Mouse (Mus musculus): Measurements from ENCODE around the gene Ddb1.
A peak's percentile ranks its signal among the peaks of the same experiment; 100 is the strongest.

Ddb1 gene

DNA sequence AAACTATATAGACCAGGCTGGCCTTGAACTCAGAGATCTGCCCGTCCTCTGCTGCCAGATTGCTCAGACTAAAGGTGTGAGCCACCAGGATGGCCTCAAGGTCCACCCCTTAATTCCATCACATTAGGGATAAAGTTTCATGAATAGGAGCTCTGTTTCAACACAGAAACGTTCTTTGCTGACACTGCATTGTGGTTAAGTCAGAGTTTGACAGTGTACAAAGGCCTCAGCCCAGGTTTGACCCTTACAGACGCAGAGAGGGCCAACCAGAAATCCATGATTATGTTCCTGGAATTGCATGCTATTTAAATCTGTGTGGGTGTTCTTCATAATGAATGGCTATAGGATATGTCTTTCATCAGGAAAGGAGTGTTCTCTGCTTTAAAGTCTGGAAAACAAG lies 14.8 kb upstream of the Ddb1 start:
- no peak for DNase-seq (ENCODE audit: low read depth, low spot score)

DNA sequence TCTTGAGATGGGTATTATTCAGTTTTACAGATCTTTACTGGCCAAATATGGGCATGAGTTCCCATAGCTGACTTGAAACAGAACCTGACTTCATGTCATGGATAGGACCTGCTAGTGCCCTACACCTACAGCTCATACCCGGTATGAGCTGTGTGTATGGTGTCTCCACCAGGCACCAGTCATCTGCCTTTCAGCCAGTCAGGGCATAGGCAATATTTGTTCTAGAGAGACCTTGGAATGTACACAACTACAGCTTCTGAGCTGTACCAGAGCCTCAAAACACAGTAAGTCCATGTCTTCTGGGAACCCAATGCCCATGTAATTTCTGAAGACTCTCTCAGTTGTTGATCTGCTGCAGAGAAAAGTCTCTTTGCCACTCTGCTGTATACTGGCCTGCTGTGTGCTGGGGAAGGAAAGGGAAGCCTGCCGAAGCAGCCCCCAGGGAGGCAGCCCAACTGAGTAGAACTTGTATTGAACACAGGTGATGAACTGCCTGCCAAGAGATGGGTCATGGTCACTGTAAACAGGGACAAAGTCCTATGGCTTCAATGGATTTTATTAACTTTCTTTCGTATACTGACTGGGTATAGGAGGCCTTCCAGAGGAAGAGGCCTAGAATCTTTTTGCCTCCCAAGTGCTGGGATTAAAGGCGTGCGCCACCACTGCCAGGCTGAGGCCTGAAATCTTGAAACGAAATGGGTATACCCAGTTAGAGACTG lies 13.3 kb upstream of the Ddb1 start:
- DNase-seq (ENCODE audit: low read depth, low spot score): no peak

DNA sequence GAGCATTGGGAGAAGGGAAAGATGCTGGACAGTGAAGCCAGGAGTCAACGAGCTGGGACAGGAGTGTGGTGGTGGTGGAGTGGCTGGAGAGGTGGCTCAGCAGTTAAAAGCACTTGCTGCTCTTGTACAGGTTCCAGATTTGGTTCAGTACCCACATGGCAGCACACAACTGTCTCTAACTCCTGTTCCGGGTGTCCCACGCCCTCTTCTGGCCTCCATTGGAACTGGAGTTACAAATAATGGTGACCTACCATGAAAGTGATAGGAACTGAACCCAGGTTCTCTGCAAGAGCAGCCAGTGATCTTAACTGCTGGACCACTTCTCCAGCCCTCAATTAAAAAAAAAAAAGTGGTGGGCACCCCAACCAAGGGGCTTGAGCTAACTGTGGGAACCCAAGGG lies 6.9 kb upstream of the Ddb1 start:
- DNase-seq (ENCODE audit: low read depth, low spot score): no peak

- DNase-seq (ENCODE audit: low read depth, low spot score): no peak
Measured at GRCm38 (mm10) chr19:10599648-10600047, 5.5 kb upstream of the Ddb1 start.

DNA sequence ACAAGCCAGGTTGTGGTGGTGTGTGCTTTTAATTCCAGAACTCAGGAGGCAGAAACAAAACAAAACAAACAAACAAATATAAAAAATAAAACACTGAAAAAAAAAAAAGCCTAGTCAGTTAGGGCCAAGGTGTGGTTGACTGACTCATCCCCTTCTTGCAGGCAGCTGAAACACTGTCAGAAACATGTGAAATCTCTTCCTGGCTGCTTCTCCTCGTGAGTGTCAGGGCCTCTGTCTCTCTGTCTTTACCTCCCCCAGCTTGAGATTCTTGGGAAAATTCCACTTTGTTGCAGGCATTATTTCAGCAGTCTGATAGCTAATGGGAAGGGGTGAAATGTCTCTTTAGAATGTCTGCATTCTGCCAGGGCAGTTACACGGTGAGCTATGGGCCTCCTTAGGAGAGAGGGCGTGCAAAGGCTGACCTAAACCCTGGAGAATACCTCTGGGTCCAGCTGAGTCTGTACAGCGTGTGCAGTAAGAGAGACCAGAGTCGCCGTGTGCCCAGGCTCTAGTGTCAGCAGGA lies 2.8 kb upstream of the Ddb1 start:
- no peak for DNase-seq (ENCODE audit: low read depth, low spot score)

DNA sequence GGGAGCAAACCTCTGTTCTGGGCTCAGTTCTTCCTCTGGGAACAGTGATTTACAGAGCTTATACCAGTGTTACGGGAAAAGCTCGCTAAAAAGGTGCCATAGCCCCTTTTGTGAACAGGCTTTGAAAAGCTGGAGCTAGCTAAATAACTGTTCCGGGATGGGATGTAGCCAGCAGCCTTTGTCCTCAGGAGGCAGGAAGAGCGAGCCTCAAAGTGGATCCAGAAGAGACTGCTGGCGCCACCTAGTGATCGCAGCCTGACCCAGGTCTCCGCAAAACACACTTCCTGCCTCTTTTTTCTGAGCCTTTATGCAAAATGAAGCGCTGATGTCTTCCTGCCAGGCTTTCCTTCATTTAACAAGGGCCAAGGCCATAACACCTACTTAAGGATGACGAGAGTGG lies 2.3 kb upstream of the Ddb1 start:
- DNase-seq (ENCODE audit: low read depth, low spot score): peak; percentile 93

- no peak for DNase-seq (ENCODE audit: low read depth, low spot score)
Measured at GRCm38 (mm10) chr19:10603660-10604523, 1.2 kb upstream of the Ddb1 start.

GRCm38 (mm10) chr19:10604534-10604933 lies 593 bp upstream of the Ddb1 start:
- DNase-seq (ENCODE audit: low read depth, low spot score): no peak

DNA sequence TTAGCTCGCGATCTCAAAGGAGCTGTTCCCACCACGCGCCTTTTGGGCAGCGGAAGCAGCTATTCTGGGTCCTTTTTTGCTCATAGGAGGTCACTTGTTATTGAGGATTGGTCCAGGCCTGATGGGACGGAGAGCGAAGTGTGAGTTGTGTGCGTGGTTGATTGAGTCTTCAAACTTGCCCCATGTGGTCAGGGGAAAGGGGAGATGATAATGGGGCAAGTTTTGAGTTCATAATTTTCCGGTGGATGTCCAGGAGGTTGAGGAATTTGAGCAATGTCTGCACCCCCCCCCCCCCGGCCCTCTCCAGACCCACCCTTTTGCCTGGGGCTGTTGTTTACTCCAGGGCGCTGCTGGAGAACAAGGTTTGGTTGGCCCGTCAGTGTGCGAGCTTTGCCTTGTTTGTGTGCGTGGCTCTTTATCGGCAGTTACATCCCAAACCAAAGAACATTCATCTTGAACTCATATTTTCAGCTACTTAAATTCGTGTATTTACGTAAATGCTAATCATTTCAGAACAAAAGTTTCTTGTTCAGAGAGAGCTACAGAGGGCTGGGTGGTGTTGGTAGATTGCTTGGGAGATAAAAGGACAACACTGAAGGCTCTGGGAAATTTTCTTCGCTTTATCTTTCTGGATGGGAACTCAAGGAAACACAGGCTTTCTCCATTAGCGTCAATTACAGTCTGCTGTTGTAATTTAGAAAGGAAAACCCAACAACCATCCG lies 935 bp downstream of the Ddb1 start:
- DNase-seq (ENCODE audit: low read depth, low spot score): peak; percentile 29

GRCm38 (mm10) chr19:10608573-10609240 lies 3.6 kb downstream of the Ddb1 start:
- peak; percentile 30 for DNase-seq (ENCODE audit: low read depth, low spot score)

GRCm38 (mm10) chr19:10634106-10634871 lies 29.2 kb downstream of the Ddb1 start, which contains the start of gene Vwce:
TSS of gene Vwce (plus strand) at chr19:10634213.
- DNase-seq (ENCODE audit: low read depth, low spot score): peak; percentile 58

GRCm38 (mm10) chr19:10634872-10635318 lies 29.8 kb downstream of the Ddb1 start:
- peak; percentile 54 for DNase-seq (ENCODE audit: low read depth, low spot score)

GRCm38 (mm10) chr19:10637840-10638239 lies 32.7 kb downstream of the Ddb1 start:
- no peak for DNase-seq (ENCODE audit: low read depth, low spot score)

GRCm38 (mm10) chr19:10640080-10640479 lies 35.0 kb downstream of the Ddb1 start:
- no peak for DNase-seq (ENCODE audit: low read depth, low spot score)

DNA sequence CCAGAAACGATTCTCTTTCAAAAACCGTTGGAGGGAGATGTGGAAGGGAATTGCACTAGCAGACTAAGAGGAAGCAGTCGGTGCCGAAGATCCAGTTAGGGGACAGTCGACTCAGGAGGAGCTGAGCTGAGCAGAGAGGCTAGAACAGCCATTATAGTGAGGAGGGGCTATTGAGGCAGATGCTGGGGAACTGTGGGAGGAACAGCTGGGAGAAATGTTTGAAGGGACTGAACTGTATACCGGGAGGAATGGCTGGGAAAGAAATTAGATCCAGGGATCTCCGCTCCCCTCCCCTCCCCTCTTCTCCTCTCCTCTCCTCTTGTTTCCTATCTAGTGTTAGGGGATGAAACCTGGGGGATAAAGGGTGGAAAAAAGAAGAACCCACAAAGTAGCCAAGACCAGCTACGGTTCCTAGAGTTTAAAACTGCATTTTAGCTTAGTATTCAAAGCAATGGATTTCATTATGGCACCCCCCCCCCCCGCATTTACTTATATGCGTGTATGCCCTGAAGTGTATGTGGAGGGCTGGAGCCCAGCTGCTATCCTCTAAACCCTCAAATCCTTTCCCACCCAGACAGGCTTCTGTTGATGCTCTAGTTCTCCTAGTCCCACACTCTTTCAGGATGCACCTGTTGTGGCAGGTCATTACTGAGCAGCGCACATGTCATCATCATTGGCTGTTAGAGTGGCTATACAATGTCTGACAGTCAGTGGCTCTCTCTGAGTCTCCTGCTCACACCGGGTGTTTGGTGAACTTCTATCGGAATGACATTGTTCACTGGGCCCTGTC lies 35.7 kb downstream of the Ddb1 start:
- no peak for DNase-seq (ENCODE audit: low read depth, low spot score)

- DNase-seq (ENCODE audit: low read depth, low spot score): no peak
Measured at GRCm38 (mm10) chr19:10645616-10646015, 40.5 kb downstream of the Ddb1 start.

- DNase-seq (ENCODE audit: low read depth, low spot score): no peak
Measured at GRCm38 (mm10) chr19:10648156-10648555, 43.0 kb downstream of the Ddb1 start.

GRCm38 (mm10) chr19:10656058-10656457 lies 50.9 kb downstream of the Ddb1 start:
- no peak for DNase-seq (ENCODE audit: low read depth, low spot score)

DNA sequence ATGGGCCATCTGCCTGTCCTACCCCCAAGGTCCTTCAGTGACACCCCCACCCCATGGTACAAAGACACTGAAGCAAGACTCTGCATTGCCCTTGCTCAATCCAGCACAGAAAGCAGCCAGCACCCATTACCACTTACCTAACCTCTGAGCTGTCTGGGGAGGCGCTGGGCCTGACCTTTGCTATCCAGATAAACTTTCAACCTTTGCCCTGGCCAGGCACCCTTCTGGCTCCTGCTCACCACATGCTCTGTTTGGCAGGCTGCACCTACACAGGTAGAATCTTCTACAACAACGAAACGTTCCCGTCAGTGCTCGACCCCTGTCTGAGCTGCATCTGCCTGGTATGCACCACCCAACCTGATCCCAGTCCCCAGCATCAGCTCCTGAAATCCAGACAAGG lies 52.6 kb downstream of the Ddb1 start:
- no peak for DNase-seq (ENCODE audit: low read depth, low spot score)

DNA sequence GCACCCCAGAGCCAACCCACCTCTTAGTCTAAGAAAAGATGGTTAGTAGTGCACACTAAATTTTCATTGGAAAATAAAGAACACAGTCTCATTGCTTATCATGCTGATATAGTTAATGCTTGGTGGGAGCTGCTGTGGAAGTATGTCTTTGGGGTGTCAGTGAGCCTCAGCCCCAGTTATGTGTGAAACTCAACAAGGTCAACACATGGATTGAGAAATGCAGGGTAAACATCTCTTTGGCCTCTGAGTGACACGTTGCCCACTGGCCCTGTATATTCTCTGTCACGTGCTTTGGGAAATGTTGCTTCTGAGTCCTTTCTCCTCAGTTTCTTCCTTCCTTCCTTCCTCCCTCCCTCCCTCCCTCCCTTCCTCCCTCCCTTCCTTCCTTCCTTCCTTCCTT lies 53.3 kb downstream of the Ddb1 start:
- DNase-seq (ENCODE audit: low read depth, low spot score): no peak

Data from forelimb bud, embryonic 11.5 days (tissue).